Mouse (Mus musculus): ENCODE data around the gene Wwp2.

The Wwp2 gene

GRCm38 (mm10) chr8:107435421-107435961 lies 674 bp upstream of the Wwp2 start:
- no peak for DNase-seq (ENCODE audit: low read depth)

GRCm38 (mm10) chr8:107436841-107437421 lies 766 bp downstream of the Wwp2 start:
- peak; percentile 70 for DNase-seq (ENCODE audit: low read depth)

DNA sequence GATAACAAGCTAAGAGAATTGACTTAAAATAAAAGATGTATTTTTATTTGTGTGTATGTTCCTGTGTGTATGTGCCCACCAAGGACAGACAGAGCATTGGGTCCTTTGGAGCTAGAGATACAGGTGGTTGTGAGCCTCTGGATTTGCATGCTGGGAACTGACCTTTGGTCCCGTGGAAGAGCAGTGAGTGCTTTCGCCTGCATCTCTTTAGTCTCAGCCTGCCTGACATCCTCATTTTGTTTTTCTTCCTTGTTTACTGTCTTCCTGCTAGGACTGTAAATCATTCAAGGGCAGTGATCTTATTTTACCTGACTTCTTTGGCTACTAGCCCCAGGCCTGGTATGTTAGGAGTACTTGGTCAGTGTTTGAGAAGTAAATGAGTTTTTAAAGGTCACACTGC lies 1.5 kb downstream of the Wwp2 start:
- DNase-seq (ENCODE audit: low read depth), result no peak

- no peak for DNase-seq (ENCODE audit: low read depth)
These were observed 3.9 kb downstream of the Wwp2 start for GRCm38 (mm10) chr8:107439880-107440625.

- no peak for DNase-seq (ENCODE audit: low read depth)
These were observed 8.5 kb downstream of the Wwp2 start for GRCm38 (mm10) chr8:107444626-107445025.

GRCm38 (mm10) chr8:107447713-107448112 lies 11.5 kb downstream of the Wwp2 start:
- no peak for DNase-seq (ENCODE audit: low read depth)

DNA sequence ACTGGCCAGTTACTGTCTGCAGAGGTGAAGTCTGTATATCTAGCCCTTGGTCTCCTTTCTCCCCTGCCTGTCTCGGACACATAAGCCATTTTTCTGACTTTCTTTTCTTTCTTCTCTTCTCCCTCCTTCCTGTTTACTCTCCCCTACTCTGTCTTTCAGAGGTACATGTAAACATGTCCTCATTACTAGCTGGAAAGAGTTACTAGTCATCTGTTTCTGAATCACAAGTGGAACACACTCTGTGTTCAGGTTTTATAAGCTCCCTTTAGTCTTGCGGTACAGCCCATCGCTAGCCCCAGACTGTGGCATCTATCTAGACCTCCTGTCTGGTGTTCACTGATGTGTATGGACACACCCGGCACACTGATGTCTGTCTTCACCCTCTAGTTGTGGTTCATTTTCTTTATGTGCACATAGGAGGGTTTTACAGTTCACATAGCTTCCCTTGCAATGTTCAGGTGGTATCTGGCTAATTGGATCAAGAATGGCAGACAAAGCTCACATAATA lies 12.3 kb downstream of the Wwp2 start:
- DNase-seq (ENCODE audit: low read depth), result peak; percentile 39

GRCm38 (mm10) chr8:107449130-107449529 lies 13.0 kb downstream of the Wwp2 start:
- DNase-seq (ENCODE audit: low read depth), result no peak

DNA sequence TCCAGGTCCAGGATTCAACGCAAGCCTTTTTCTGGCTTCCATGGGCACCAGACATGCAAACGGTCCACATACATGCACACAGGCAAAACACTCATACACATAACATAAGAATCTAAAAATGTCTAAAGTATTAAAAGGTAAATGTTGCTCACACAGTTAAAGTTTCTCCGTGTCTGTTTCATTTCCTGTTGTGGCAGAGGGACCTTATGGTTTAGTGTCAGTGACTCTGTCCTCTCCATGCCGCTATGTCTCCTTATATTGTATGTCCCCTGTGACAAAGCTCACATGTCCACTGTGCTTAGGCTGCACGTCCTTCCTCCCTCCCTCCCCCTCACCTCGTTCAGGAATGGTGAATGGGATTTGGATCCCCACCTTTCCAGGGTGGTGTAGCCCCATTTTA lies 13.5 kb downstream of the Wwp2 start:
- DNase-seq (ENCODE audit: low read depth), result peak; percentile 42

GRCm38 (mm10) chr8:107451414-107452066 lies 15.4 kb downstream of the Wwp2 start:
- no peak for DNase-seq (ENCODE audit: low read depth)

DNA sequence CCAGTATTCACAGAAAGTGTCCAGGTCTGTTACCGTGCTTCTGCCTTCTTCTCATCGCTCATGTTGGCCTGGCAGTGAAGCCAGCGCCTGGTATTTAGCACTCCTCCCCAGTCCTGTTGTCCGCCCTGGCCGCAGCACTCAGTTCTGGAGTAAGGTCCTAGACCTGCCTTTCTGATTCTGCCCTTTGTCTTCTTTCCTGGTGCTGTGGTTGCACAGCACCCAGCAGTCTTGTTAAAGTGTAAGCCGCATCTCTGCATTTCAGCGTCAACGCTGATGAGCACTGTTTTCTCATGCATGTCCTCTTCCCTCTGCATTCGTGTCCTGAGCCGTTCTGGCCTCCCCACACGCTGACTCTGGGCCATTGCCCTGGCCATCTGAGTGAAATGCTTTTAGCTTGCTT lies 17.2 kb downstream of the Wwp2 start:
- no peak for DNase-seq (ENCODE audit: low read depth)

DNA sequence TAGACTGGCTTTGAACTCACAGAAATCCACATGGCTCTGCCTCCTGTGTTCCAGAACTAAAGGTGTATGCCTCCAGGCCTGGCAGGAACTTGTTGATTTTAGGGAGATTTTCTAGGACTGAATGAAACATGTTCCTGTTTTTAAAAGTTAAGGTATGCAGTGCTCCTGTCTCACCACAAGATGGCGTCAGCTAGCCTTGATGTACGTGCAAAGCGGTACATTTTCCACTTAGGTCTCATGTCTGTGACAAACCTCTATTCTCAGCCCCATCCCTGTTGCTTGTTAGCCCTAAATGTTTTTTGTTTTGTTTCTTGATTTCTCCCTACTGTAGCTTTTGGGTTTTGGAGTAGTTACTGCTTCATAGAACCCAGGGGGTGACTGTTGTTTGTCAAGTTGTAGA lies 19.1 kb downstream of the Wwp2 start:
- peak; percentile 77 for DNase-seq (ENCODE audit: low read depth)

GRCm38 (mm10) chr8:107457725-107458124 lies 21.6 kb downstream of the Wwp2 start:
- no peak for DNase-seq (ENCODE audit: low read depth)

GRCm38 (mm10) chr8:107458281-107458680 lies 22.1 kb downstream of the Wwp2 start:
- no peak for DNase-seq (ENCODE audit: low read depth)

DNA sequence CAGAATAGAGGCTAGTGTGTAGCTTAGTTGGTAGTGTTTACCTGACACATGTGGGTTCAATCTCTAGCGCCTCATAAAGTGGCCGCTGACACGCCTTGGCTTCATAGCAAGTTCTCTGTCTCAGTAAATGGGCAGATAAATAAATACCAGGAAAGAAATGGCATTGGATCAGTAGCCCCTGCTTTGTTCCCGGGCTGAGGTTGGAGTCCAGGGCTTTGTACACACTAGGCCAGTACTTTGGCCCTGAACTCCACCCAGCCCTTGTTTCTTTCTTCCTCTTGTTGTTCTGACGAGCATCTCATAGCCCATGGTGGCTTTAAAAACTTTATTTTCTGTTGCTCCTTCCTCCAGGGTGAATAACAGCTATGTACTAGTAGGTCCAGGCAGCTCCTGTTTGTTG lies 26.3 kb downstream of the Wwp2 start:
- DNase-seq (ENCODE audit: low read depth), result no peak

GRCm38 (mm10) chr8:107465332-107465990 lies 29.3 kb downstream of the Wwp2 start:
- no peak for DNase-seq (ENCODE audit: low read depth)

GRCm38 (mm10) chr8:107466642-107467041 lies 30.5 kb downstream of the Wwp2 start:
- DNase-seq (ENCODE audit: low read depth), result peak; percentile 29

DNA sequence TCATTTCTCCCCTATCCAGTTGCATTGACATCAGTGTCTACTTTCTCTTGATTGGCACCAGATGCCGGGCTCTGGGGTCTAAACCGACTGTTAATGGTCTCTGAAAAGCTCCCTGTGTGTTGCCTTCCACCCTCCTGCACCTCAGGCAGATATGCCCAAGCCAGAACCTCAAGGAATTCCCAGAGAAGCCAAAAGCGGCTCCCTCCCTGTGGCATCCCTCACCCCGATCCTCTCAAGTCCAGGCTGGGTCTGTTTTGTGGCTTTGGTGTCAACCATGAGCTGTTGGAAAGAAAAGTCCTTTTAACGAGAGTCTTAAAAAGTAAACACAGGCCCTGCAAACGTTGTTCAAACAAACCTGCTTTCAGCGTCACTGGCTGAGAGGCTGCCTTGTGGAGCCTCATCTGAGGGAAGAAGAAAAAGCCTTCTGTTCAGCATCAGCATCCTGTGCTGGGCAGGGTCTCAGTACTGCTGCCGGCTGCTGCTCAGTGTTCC lies 32.7 kb downstream of the Wwp2 start:
- DNase-seq (ENCODE audit: low read depth), result no peak

- DNase-seq (ENCODE audit: low read depth), result no peak
These were observed 34.1 kb downstream of the Wwp2 start for GRCm38 (mm10) chr8:107470302-107470701.

DNA sequence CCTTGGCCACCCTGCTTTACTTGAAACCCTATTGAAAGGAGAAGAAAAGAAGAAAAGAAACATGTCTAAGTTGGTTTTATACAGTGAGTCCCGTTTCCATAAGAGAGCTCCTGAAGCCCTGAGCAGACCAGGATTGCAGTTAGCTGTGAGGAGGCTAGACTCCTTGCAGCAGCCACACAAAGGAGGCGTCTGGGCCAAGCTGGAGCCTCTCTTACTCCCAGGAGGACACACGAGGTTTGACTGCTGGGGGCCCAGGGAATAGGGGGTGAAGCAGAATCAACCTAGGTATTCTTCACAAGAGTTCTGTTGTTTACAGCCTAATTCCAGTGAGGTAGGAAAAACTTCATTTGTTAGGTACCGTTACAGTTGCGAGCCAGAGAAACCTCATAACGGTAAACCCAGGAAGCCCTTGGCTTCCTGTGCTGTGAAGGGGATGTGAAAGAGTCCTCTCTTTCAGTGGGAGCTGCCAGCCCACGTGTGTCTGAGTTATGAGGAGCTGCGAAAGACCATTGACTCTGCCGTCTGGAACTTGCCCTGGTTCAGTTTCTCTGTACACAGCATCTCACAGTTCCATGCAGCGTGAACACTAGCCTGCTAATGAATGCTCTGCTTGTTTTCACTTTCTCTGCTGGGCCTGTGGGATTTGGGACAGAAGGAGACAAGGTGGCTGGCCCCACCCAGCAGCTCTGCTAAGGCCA lies 36.4 kb downstream of the Wwp2 start:
- DNase-seq (ENCODE audit: low read depth), result no peak

DNA sequence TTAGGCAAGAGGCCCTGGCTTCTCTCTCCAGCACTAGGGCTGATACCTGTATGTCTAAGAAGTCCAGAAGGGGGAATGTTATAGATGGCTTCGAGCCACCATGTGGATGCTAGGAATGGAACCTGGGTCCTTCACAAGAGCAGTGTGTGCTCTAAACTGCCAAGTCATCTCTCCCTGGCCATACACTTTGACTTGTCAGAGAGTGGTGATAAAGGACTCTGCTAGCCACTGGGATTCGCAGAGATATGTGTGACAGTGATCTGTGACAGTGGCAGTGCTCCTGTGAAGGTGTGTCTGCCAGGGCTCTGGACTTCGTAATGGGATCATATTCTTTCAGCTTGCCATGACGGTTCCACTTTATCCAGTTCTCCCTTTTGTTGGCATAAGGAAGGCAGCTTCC lies 37.2 kb downstream of the Wwp2 start:
- no peak for DNase-seq (ENCODE audit: low read depth)

DNA sequence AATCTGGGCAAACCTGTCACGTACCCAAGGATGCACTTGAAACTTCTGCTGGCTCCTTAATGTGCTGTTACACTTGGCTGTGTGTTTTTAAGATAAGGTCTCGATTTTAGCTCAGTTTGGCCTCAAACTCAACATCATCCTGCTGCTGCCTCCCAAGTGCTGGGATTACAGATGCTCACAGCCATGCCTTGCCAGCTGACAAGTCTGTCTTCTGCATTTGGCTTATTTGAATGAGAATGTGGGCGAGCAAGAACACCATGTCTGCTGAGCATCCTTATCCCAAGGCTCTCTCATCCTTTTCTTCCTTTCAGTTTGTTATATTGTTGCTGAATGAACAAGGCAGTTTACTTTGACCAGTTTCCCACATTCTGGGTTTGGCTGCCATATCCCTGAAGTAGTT lies 39.4 kb downstream of the Wwp2 start:
- no peak for DNase-seq (ENCODE audit: low read depth)

Data from induced T-regulatory cell, adult 2 months (primary cell).